Mouse (Mus musculus) CH12.LX (cell line): ENCODE results near the gene Stom. TPM values are rescaled to one million over a fixed set of nuclear protein-coding genes. Genes with fewer than 3 reads are reported as not detected.

ENCODE experiments used
- polyA plus RNA-seq: library from polyadenylated mRNA; unstranded; fragments of >175 nt; gene quantifications from 2 replicates; pipeline ENCODE4 v1.2.1, GENCODE M21; 2012; ENCODE audit warnings: low read depth; ENCODE audit not compliant: insufficient read length
- total RNA-seq, 2 experiments: library from RNA; depleted of rRNA; stranded (reverse); fragments of 300-350 nt in 1 of 2; fragments of >200 nt in 1 of 2; gene quantifications; 2 replicates each; pipeline ENCODE4 v1.2.3; 2012 to 2014

Stom gene
- total and polyA plus RNA-seq, 3 experiments = 4.3 to 6.3 (median 5.8) TPM

Other genes with a start within 250 kb of the Stom start
- 0.68 and 0.80 TPM in 2 replicates for gene AI182371, start 235.4 kb downstream of the Stom start, total RNA-seq (2012; rRNA removed)
- gene AI182371, start 235.4 kb downstream of the Stom start, total RNA-seq (2014; rRNA removed) = 0.31 and 0.56 TPM in 2 replicates
- gene AI182371, start 235.4 kb downstream of the Stom start, polyA plus RNA-seq = 0.74 and 0.90 TPM in 2 replicates
- 55.6 and 59.1 TPM in 2 replicates for gene Cntrl, start 227.5 kb downstream of the Stom start, total RNA-seq (2012; rRNA removed)
- gene Cntrl, start 227.5 kb downstream of the Stom start, total RNA-seq (2014; rRNA removed) = 64.5 and 66.3 TPM in 2 replicates
- 64.5 and 69.7 TPM in 2 replicates for gene Cntrl, start 227.5 kb downstream of the Stom start, polyA plus RNA-seq
- 26.8 and 31.6 TPM in 2 replicates for gene Rab14, start 135.9 kb downstream of the Stom start, total RNA-seq (2012; rRNA removed)
- 66.2 and 69.2 TPM in 2 replicates for gene Rab14, start 135.9 kb downstream of the Stom start, total RNA-seq (2014; rRNA removed)
- gene Rab14, start 135.9 kb downstream of the Stom start, polyA plus RNA-seq = 83.1 and 94.4 TPM in 2 replicates
- 41.0 and 54.2 TPM in 2 replicates for gene Gsn, start 80.6 kb downstream of the Stom start, total RNA-seq (2012; rRNA removed)
- 37.5 and 42.9 TPM in 2 replicates for gene Gsn, start 80.6 kb downstream of the Stom start, total RNA-seq (2014; rRNA removed)
- gene Gsn, start 80.6 kb downstream of the Stom start, polyA plus RNA-seq = 22.6 and 24.2 TPM in 2 replicates
- not detected in 2 replicates for gene 4930568D16Rik, start 30.8 kb upstream of the Stom start, total RNA-seq (2012; rRNA removed)
- not detected in 2 replicates for gene 4930568D16Rik, start 30.8 kb upstream of the Stom start, total RNA-seq (2014; rRNA removed)
- not detected in 2 replicates for gene 4930568D16Rik, start 30.8 kb upstream of the Stom start, polyA plus RNA-seq
- gene 4930402F06Rik, start 60.2 kb upstream of the Stom start, total RNA-seq (2012; rRNA removed) = not detected in 2 replicates
- gene 4930402F06Rik, start 60.2 kb upstream of the Stom start, total RNA-seq (2014; rRNA removed) = not detected in 2 replicates
- gene 4930402F06Rik, start 60.2 kb upstream of the Stom start, polyA plus RNA-seq = not detected in 2 replicates
- 55.8 and 67.2 TPM in 2 replicates for gene Ggta1, start 126.3 kb upstream of the Stom start, total RNA-seq (2012; rRNA removed)
- gene Ggta1, start 126.3 kb upstream of the Stom start, total RNA-seq (2014; rRNA removed) = 46.9 and 52.0 TPM in 2 replicates
- 38.4 and 40.5 TPM in 2 replicates for gene Ggta1, start 126.3 kb upstream of the Stom start, polyA plus RNA-seq
- gene Dab2ip, start 221.3 kb upstream of the Stom start, total RNA-seq (2012; rRNA removed) = 13.7 and 15.6 TPM in 2 replicates
- gene Dab2ip, start 221.3 kb upstream of the Stom start, total RNA-seq (2014; rRNA removed) = 4.3 and 4.9 TPM in 2 replicates
- gene Dab2ip, start 221.3 kb upstream of the Stom start, polyA plus RNA-seq = 7.5 and 7.8 TPM in 2 replicates